18 mouse cellular contexts compared by ENCODE assay signal in genomic region chr5:107158531-107159178, GRCm38 (mm10).
DNase-seq lines count a peak whose midpoint lies in the region; ATAC-seq and TF ChIP-seq lines count a peak whose summit lies in the region.
"Had no signal": no experiment of that assay in that cellular context is flagged by ENCODE, and none has a peak within 500 bp of the region (broad histone marks: within the 10 kb centered on the region; RNA-seq: fewer than 3 reads in every experiment).

No protein-coding gene starts in this region.

- no peak overlapping the region for H3K4me2 ChIP-seq in kidney, embryonic 15.5 days
- H3K4me2 ChIP-seq: embryonic facial prominence, embryonic 13.5 days; heart, embryonic 11.5 days; neural tube, embryonic 13.5 days had no signal

- no peak overlapping the region for H3K4me3 ChIP-seq in kidney, embryonic 15.5 days (replicated peaks)
- no peak overlapping the region for H3K4me3 ChIP-seq in lung, adult 2 months (replicated peaks; ENCODE audit: extremely low read depth, low read depth, low read length)
- H3K4me3 ChIP-seq: embryonic facial prominence, embryonic 13.5 days; forebrain, embryonic 10.5 days; neural tube, embryonic 13.5 days had no signal

- H3K27ac ChIP-seq in kidney, embryonic 15.5 days: peak overlapping the region; percentile 29; the same call in 1 of the 2 replicates
- H3K27ac ChIP-seq: forebrain, embryonic 10.5 days; neural tube, embryonic 13.5 days had no signal

- no peaks in the 10 kb centered on the region for H3K9me3 ChIP-seq in kidney, embryonic 15.5 days (replicated peaks)
- H3K9me3 ChIP-seq: embryonic facial prominence, embryonic 13.5 days; forebrain, embryonic 10.5 days; neural tube, embryonic 13.5 days had no signal

- WGBS in kidney, embryonic 15.5 days: 86% methylated on average over 7 of the region's 7 CpGs
- 89% methylated on average over 7 of the region's 7 CpGs for WGBS in lung, adult 2 months

- H3K27me3 ChIP-seq in kidney, embryonic 15.5 days: no peaks in the 10 kb centered on the region
- H3K27me3 ChIP-seq: CH12.LX; embryonic facial prominence, embryonic 13.5 days; neural tube, embryonic 13.5 days had no signal

- H3K4me1 ChIP-seq in kidney, embryonic 15.5 days: peaks cover 35% of the 10 kb centered on the region
- peaks cover 6% of the 10 kb centered on the region; the same call in 1 of the 2 replicates for H3K4me1 ChIP-seq in lung, adult 2 months (ENCODE audit: control insufficient read depth, insufficient read depth, low read length)

- ATAC-seq in kidney, embryonic 15.5 days (replicated peaks; ENCODE audit: low FRiP score): no peak
- ATAC-seq: hindbrain, embryonic 16.5 days; liver, postnatal 0 days had no signal

- no peak for TF ChIP-seq POLR2A in lung, adult 2 months (IDR thresholded peaks at IDR 0.05; ENCODE audit: borderline replicate concordance, extremely low read depth, low read depth, low read length)

- no peak for TF ChIP-seq CTCF in lung, adult 2 months (IDR thresholded peaks at IDR 0.05; ENCODE audit: insufficient read depth, low read length)

- no peaks in the 10 kb centered on the region for H3K36me3 ChIP-seq in kidney, embryonic 15.5 days
- H3K36me3 ChIP-seq: forebrain, embryonic 10.5 days; neural tube, embryonic 13.5 days had no signal

- no peak overlapping the region for H3K9ac ChIP-seq in kidney, embryonic 15.5 days
- H3K9ac ChIP-seq: embryonic facial prominence, embryonic 13.5 days; liver, postnatal 0 days; neural tube, embryonic 13.5 days had no signal

- DNase-seq in kidney, adult 11 months: no peak
- DNase-seq in 3134 (ENCODE audit: extremely low read depth, insufficient read length, low spot score) (peak; percentile 52), 3T3-L1 (ENCODE audit: low read depth, low spot score) (peak; percentile 69)
- DNase-seq in mesoderm, embryonic 11.5 days (ENCODE audit: low read depth, low spot score): peak; percentile 55
- no peak for DNase-seq in right cerebral cortex, postnatal 4 days
- no peak for DNase-seq in lung, adult 2 months
- DNase-seq: adrenal gland, postnatal 14 days; cerebellum, adult 8-10 months; heart, postnatal 14 days; liver, postnatal 0 days; thymus, postnatal 4 days had no signal

Comparison
In these comparisons a context has a peak if more than half of its experiments do, and no peak if none do; other contexts are left out.
1. DNase-seq: peak in 3134 (single experiment), 3T3-L1 (single experiment) and mesoderm, embryonic 11.5 days (single experiment); none in kidney, adult 11 months (single experiment), right cerebral cortex, postnatal 4 days (single experiment) and lung, adult 2 months (single experiment).